Mouse (Mus musculus) 3T3-L1 (cell line): ENCODE data around the gene Hist1h1a.

ENCODE experiments used
- DNase-seq: peaks from one replicate; pipeline ENCODE4 v3.0.0-alpha.2; 2015; ENCODE audit warnings: low read depth, low spot score

The Hist1h1a gene

DNA sequence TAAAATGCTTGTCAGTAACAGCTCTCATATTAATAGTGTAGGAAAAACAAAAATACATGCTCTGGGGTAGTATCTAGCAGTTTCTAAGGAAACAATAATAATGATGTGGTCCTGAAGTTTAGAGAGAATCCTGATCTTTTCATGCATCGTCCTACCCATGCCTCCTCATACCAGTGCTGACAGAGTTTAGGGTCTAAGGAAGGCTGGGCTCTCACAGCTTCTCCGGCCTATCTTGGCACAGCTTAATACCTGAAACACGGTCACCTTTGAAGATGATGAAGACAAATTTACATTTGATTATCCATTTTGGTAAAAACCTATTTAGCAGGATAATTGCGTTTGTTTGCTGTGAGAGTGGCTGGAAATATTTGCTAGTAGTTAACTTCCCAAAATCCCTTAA lies 19.5 kb upstream of the Hist1h1a start:
- peak; percentile 52 for DNase-seq

DNA sequence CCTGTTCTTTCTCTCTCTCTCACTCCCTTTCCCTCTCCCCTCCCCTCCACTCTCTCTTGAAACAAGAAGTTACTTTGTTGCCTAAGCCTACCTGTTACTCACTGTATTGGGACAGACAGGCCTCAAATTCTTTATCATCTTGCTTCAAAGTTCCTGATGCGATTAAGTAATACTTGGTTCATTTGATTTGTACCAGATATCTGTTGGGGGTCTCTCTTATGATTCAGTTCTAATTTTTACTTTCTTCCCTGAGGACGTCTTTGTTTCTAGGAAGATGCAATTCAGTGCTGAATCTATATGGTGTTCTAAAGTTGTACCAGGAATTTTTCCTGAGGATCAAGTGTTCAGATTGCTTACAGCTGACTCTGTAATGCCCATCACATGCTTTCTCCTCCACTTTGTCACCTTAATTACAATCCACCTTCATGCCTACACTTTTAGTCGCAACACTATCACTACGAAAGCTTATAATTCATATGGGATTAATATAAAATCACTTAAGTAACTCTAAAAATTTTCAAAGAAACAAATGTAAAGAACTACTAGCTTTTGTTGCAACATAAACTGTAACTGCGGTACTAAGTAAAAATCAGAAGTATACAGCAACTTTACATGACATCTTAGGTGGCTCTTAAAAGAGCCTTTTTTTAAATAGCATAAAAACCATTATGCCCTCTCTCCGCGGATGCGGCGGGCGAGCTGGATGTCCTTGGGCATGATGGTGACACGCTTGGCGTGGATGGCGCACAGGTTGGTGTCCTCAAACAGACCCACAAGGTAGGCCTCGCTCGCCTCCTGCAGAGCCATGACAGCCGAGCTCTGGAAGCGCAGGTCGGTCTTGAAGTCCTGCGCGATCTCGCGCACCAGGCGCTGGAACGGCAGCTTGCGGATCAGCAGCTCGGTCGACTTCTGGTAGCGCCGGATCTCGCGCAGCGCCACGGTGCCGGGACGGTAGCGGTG lies 18.8 kb upstream of the Hist1h1a start:
- peak; percentile 73 for DNase-seq

DNA sequence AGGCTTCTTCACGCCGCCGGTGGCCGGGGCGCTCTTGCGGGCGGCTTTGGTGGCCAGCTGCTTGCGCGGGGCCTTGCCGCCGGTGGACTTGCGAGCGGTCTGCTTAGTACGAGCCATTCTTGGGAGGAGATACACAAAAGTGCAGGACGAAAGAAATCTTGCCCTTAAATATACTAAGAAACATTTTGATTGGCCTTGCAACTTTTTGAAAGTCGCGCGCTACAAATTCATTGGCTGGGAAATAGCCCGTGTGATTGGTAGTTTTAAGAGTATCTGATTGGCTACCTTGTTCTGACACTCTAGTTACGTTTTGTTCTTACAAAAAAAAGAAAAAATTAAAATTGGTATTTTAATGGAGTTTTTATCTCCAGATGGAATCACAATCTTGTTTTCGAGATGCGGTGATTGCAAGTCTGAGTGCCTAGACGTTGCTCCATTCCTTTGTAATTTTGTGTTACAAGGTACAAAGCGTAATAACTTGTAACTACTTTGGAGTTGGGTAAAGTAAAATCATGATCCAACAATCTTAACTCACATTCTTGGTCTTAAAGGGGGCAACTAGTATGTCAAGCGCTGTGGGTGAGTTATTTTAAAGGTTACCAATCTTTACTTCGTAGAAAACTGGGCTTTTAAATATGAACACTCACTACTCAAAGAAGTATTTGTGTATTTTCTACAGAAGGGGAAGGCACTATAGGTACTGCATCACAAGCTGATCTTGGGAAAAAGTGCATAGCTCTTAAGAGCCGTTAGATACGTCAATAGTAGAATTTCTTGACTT lies 17.9 kb upstream of the Hist1h1a start, which contains the start of gene Hist1h3c:
Hist1h3c (minus strand) TSS at position 222 of the 781 bp plus-strand sequence.
- peak; percentile 94 for DNase-seq

DNA sequence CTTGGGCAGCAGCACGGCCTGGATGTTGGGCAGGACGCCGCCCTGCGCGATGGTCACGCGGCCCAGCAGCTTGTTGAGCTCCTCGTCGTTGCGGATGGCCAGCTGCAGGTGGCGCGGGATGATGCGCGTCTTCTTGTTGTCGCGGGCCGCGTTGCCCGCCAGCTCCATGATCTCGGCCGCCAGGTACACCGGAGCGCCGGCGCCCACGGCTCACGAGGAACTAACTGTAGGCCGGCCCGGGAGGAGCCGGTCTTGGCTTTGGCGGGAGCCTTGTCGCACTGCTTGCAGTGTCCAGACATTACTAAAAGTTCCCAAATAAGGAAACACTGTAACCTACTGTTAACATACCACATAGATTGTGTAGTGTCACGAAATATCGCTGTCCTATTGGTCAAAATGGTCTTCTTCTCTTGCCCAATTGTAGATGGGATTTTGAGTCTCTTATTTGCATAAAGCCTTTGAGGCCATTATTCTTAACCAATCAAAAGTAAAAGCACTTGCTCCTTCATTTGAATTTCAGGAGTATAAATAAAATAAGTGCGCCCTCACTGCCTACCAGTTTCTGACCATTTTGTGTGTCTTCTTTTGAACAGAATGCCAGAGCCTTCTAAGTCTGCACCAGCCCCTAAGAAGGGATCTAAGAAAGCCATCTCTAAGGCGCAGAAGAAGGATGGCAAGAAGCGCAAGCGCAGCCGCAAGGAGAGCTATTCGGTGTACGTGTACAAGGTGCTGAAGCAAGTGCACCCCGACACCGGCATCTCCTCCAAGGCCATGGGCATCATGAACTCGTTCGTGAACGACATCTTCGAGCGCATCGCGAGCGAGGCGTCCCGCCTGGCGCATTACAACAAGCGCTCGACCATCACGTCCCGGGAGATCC lies 17.0 kb upstream of the Hist1h1a start, which contains the start of gene Hist1h2bb:
Hist1h2bb (plus strand) TSS at position 534 of the 880 bp plus-strand sequence.
- peak; percentile 94 for DNase-seq

DNA sequence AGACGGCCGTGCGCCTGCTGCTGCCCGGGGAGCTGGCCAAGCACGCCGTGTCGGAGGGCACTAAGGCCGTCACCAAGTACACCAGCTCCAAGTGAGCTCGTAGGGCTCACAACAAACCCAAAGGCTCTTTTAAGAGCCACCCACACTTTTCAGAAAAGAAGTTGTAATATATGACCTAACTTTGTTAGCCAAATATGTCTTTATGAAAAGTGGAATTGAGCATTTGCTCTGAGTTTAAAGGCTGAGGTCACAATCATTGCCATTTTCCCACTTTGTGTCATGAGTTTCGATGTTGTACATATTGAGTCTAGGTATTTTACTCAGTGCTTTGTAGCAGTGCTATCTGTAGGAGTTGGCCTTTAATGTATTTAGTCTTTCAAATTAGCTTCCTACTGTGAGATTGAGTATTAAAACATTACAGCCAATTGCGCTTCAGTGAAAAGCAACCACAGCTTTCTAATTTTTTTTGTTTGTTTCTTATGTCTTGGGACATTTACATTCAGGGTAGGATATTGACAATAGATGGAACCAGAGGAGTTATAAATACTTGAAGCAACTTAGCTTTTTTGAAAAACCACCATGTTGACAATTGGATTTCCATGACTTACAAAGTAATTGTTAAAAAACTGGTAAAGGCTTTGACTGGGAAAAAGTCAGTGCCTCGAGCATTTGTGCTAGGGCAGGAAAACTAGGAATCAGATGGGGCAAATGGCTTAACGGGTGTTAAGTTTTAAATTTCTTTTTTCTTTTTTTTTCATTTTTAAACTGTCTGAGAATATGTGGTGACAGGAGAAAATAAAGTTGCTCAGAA lies 16.2 kb upstream of the Hist1h1a start:
- peak; percentile 60 for DNase-seq

DNA sequence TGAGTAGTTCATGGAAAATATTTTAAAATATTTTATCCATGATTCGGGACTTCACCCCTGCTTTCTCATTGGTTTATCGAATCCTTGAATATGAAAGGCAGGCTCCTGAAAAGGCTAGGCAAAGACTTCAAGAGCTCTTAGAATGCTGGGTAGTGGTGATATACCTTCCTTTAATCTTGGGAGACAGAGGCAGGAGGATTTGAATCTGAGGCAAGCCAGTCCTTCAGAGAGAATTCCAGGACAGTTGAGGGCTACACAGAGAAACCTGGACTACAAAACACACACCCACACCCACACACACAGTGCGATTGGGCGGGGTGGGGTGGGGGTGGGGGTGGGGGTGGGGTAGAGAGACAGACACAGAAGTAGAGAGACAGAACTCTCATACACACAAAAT lies 15.6 kb upstream of the Hist1h1a start:
- peak; percentile 50 for DNase-seq

DNA sequence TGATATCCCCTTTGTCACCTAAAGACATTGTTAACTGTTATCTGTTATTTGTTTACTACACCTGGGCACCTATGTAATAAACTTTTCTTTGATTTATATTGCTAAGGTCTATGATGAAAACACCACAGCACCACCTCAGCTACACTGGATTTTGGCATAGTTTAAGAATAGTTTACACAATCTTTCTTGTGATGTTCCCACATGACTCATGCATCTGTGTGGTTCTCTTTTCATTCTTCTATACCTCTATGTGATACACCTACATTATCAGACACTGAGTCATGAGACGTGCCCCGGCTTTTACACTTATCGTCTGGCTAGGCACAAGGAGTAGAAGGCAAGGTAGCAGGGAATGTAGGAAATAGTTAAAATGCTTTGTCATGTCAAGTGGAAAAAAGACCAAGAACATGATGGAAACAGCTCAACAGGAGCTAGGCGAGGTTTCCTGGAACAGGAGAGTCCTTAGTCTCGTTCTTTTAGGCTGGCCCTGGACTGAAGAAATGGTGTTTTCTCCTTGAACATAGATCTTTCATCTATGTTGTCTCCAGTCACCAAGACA lies 13.8 kb upstream of the Hist1h1a start:
- DNase-seq: peak; percentile 56

DNA sequence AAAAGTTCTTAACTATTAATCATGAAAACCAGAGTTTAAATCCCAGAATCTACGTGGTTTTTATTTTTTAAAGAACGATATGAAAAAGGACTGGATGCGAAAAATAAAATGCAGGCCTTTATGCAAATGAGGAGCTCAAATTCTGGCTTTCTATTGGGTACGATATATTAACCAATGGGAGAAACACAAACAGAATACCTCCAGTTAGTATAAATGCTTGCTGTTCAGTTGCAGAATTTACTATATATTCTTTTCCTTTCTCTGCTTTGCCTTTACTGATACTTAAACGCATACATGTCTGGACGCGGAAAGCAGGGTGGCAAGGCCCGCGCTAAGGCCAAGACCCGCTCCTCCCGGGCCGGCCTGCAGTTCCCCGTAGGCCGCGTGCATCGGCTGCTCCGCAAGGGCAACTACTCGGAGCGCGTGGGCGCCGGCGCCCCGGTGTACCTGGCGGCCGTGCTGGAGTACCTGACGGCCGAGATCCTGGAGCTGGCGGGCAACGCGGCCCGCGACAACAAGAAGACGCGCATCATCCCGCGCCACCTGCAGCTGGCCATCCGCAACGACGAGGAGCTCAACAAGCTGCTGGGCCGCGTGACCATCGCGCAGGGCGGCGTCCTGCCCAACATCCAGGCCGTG lies 12.5 kb upstream of the Hist1h1a start, which contains the start of gene Hist1h2ab:
Hist1h2ab (plus strand) TSS at position 288 of the 639 bp plus-strand sequence.
- peak; percentile 81 for DNase-seq

DNA sequence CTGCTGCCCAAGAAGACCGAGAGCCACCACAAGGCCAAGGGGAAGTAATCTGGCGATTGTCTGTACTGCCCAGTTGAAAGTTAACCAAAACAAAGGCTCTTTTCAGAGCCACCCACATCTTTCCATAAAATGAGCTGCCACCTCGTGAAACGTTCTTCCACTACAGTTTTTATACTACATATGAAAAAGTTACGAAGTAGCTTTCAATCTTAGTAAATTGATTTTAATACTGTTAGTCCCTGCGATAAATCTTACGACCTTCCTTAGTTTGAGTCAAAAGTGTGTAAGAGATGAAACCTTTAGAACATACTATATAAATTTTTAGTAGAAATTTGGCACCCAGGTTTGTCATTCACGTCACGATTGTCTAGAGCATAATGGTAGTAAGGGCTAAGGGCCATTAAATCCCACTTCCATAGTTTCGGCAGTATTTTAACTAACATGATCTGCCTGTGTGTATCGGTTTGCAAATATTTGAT lies 11.9 kb upstream of the Hist1h1a start:
- DNase-seq: peak; percentile 61

DNA sequence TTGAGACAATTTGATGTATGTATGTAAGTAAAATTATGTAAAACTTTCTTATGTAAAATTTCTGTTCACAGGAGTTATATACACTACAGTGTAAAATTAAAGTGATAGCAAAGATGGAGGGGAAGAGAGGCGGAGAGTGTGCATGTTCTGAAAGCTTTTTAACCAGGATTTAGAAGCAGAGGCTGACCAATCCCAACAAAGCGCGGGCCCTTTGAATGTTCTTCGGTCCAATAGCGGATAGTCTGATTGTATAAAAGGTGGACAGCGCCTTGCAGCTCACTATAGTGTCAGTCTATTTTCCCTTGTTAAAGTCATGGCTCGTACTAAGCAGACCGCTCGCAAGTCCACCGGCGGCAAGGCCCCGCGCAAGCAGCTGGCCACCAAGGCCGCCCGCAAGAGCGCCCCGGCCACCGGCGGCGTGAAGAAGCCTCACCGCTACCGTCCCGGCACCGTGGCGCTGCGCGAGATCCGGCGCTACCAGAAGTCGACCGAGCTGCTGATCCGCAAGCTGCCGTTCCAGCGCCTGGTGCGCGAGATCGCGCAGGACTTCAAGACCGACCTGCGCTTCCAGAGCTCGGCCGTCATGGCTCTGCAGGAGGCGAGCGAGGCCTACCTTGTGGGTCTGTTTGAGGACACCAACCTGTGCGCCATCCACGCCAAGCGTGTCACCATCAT lies 11.3 kb upstream of the Hist1h1a start, which contains the start of gene Hist1h3b:
Hist1h3b (plus strand) TSS at position 201 of the 675 bp plus-strand sequence.
- peak; percentile 98 for DNase-seq

DNA sequence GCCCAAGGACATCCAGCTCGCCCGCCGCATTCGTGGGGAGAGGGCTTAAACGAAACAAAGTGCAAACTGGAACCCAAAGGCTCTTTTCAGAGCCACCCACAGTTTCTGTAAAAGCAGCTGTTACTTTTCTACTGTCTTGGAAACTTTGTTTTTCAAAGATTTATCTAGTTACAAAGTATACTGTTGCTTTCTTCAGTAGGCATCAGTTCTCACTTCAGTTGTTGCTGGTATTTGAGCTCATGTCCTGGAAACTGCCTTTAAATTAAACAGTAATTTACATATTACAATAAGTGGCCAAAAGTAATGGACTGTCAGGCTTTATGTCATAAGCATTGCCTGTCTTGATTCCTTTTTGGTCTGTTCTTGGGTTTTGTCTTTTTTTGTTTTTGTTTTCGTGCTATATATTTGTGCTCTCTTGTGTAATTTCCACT lies 10.7 kb upstream of the Hist1h1a start:
- peak; percentile 36 for DNase-seq

DNA sequence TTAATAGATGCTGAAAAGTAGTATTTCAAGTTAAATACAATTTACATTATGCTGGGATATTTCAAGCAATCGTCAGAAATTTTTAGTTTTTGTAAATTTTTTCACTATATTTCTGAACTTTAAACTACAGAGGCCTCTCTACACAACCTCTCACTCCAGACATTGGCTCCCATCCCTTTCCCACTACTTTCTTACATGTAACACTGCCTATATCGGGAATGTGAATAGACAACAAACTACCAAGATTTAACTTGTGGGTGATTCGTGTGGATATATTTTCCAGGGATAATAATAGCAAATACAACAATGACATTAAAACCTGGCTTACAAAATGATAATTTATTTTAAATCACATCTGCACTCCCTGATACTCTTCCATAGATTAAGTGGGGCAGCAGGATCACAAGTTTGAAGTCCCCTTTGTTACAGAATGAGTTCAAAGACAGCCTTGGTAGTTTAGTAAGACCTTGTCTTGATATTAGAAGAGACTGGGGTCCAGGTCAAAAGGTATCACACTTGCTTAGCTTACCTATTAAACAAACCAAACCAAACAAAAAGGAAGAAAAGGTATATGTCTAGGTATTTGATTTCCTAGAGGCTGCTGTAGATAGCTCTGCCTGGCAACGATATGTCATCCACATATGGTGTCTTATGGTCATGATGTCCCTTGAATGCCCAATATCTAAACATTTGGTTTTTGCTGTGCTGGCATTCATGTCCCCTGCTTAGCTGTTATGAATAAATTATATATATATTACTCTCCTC lies 10.0 kb upstream of the Hist1h1a start:
- DNase-seq: peak; percentile 49

DNA sequence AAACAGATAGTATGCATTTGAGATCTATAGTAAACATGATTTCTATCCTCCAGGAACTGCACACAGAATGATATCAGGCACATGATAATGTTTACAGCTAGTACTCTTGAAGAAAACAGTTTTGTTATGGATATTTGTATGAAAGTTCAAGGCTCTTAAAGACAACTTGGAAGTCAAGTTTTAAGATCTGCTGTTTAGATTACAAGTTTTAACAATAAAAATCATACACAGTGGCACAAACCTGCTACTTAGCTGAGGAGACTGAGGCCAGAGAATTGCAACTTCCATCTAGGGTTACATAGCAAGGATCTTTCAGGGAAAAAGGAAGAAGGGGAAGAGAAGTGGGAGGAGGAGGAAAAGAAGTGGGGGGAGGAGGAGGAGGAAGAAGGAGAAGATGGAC lies 8.5 kb upstream of the Hist1h1a start:
- no peak for DNase-seq

DNA sequence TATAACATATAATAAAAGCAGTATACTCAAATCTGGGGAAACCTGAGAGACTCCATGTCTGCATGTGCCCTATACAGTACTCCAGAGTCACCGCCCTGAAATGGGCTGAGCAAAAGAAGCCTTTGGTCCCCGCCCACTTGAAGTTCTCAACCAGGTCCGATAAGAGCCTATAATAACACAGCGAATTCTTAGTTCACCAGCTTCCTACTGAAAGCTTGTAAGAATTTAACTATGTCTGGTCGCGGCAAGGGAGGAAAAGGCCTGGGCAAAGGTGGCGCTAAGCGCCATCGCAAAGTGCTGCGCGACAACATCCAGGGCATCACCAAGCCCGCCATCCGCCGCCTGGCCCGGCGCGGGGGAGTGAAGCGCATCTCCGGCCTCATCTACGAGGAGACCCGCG lies 6.7 kb upstream of the Hist1h1a start, which contains the start of gene Hist1h4b:
Hist1h4b (plus strand) TSS at position 224 of the 400 bp plus-strand sequence.
- DNase-seq: peak; percentile 96

DNA sequence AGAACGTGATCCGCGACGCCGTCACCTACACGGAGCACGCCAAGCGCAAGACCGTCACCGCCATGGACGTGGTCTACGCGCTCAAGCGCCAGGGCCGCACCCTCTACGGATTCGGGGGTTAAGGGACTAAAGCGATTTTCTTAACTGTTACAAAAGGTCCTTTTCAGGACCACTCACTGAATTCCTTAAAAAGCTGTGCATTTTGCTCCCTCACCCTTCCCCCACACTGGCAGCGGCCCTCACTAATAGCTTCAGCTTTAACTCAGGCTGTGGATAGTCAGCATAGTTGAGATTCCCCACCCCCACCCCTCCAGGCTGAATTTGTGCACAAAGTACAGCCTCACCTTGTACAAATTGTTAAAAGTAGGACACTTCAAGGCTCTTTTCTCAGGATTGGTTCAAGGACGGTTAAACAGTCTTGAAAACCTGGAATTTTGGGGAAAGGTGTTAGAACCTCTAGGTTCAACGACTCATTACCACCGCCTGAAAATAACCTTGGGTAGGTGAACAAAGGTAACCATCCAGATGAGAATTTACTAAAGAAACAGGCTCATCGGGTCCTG lies 6.2 kb upstream of the Hist1h1a start:
- DNase-seq: peak; percentile 34

DNA sequence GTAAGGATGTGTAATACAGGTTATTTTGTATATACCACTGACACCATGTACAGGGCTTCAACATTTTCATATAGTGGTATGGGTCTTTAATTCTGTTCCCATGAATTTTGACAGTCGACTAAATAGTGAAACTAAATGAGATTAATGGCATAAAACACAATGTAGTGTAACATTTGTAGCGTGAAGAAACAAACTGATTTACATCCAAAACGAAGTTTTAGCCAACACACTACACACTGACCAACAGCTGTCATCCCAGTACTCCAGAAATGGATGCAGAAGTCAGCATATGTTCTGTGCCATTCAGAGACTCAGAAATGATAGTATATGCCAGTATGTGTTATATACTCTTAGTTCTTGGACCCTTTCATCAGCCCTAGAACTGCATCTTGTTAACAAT lies 5.5 kb upstream of the Hist1h1a start:
- DNase-seq: peak; percentile 26

DNA sequence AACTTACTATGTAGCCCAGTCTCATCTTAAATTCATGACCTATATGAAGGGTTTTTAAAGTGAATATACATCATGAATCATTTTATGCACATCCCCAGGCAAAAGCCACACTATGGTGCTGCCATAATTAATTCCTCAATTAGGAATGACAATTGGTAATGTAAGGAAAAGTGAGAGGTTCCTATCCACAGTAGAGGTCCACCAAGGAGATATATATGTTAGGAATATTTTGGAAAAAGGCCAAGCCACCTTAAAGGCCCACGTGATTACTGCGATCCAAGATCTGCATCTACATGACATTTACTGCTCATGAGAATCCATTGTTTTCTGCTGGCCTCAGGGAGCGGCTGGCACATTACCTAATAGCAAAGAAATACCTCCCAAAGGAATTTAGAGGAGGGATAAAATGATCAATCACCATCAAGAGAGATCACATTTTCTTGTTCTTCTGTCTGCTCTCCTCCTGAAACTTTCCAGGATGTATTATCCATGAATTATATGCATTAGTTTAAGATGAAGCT lies 4.2 kb upstream of the Hist1h1a start:
- DNase-seq: no peak
